8 mouse cellular contexts compared by ENCODE assay signal in genomic region chr8:119909944-119910546, GRCm38 (mm10). TPM values are rescaled to one million over a fixed set of nuclear protein-coding genes. Genes with fewer than 3 reads are reported as not detected.
DNase-seq lines count a peak whose midpoint lies in the region; ATAC-seq and TF ChIP-seq lines count a peak whose summit lies in the region.

Gene Usp10, plus strand, starts transcription at chr8:119910360.

- H3K4me3 ChIP-seq in heart, adult 2 months = peak within 1 kb of the TSS; percentile 80
- H3K4me3 ChIP-seq in ES-Bruce4 (ENCODE audit: low read depth, low read length) = peak within 1 kb of the TSS; percentile 72
- peak within 1 kb of the TSS; percentile 93 for H3K4me3 ChIP-seq in embryonic facial prominence, embryonic 15.5 days (replicated peaks)
- peak within 1 kb of the TSS; percentile 86 for H3K4me3 ChIP-seq in limb, embryonic 11.5 days (ENCODE audit: low read depth, low read length)
- peak within 1 kb of the TSS; percentile 81 for H3K4me3 ChIP-seq in neural tube, embryonic 15.5 days (replicated peaks)

- no peak for TF ChIP-seq CTCF in heart, adult 2 months (IDR thresholded peaks at IDR 0.05)
- TF ChIP-seq CTCF in ES-Bruce4 (IDR thresholded peaks at IDR 0.05; ENCODE audit: low read depth, low read length) = no peak

- no peak for TF ChIP-seq EP300 in heart, adult 2 months (IDR thresholded peaks at IDR 0.05; ENCODE audit: insufficient read depth, low read depth, low read length)
- TF ChIP-seq EP300 in ES-Bruce4 (IDR thresholded peaks at IDR 0.05; ENCODE audit: insufficient read depth, low read depth, low read length) = no peak

- DNase-seq in heart, adult 2 months = no peak
- no peak for DNase-seq in heart, adult 11 months
- no peak for DNase-seq in heart, postnatal 10 days
- no peak for DNase-seq in limb, embryonic 11.5 days (ENCODE audit: low spot score)
- DNase-seq in ovary, adult 18-20 months (ENCODE audit: low spot score) = no peak

- H3K79me2 ChIP-seq in heart, adult 2 months (replicated peaks; ENCODE audit: control insufficient read depth, insufficient read depth, low read length) = no peaks in the 10 kb centered on the region; the same call in 1 of the 2 replicates

- peaks cover 5% of the 10 kb centered on the region; the same call in 1 of the 2 replicates for H3K36me3 ChIP-seq in heart, adult 2 months (ENCODE audit: control insufficient read depth, insufficient read depth, low read length)
- H3K36me3 ChIP-seq in ES-Bruce4 (ENCODE audit: control insufficient read depth, insufficient read depth, low read length, poor library complexity, severe bottlenecking) = no peaks in the 10 kb centered on the region
- H3K36me3 ChIP-seq in embryonic facial prominence, embryonic 15.5 days = no peaks in the 10 kb centered on the region
- no peaks in the 10 kb centered on the region for H3K36me3 ChIP-seq in limb, embryonic 11.5 days (ENCODE audit: control insufficient read depth, insufficient read depth, low read length)
- H3K36me3 ChIP-seq in neural tube, embryonic 15.5 days = no peaks in the 10 kb centered on the region

- no peak for ATAC-seq in embryonic facial prominence, embryonic 15.5 days (ENCODE audit: insufficient number of reproducible peaks, low FRiP score, low TSS enrichment, low read depth)
- ATAC-seq in limb, embryonic 11.5 days (ENCODE audit: insufficient number of reproducible peaks, low FRiP score, low TSS enrichment, low read depth) = no peak
- peak; percentile 26; the same call in 1 of the 2 replicates for ATAC-seq in neural tube, embryonic 15.5 days (ENCODE audit: low FRiP score)

- TF ChIP-seq POLR2A in heart, adult 2 months (IDR thresholded peaks at IDR 0.05; ENCODE audit: insufficient read depth, low read depth, low read length) = no peak
- TF ChIP-seq POLR2A in ES-Bruce4 (IDR thresholded peaks at IDR 0.05; ENCODE audit: insufficient read depth, low read length) = no peak

- intact Hi-C loops in heart, adult 2 months (cut with DNase I) = no loop called here
- intact Hi-C loops in heart, postnatal 10 days (cut with DNase I) = no loop called here

- H3K4me1 ChIP-seq in heart, adult 2 months (ENCODE audit: control insufficient read depth, insufficient read depth, low read length) = peaks cover 8% of the 10 kb centered on the region
- H3K4me1 ChIP-seq in ES-Bruce4 (ENCODE audit: control insufficient read depth, insufficient read depth, low read length) = peaks cover 6% of the 10 kb centered on the region
- peaks cover 36% of the 10 kb centered on the region for H3K4me1 ChIP-seq in embryonic facial prominence, embryonic 15.5 days
- H3K4me1 ChIP-seq in limb, embryonic 11.5 days (ENCODE audit: control insufficient read depth, insufficient read depth, low read length) = peaks cover 16% of the 10 kb centered on the region
- H3K4me1 ChIP-seq in neural tube, embryonic 15.5 days = peaks cover 43% of the 10 kb centered on the region

- H3K27me3 ChIP-seq in heart, adult 2 months (ENCODE audit: control insufficient read depth, insufficient read depth, low read length) = no peaks in the 10 kb centered on the region
- H3K27me3 ChIP-seq in ES-Bruce4 (ENCODE audit: control insufficient read depth, insufficient read depth, low read length, poor library complexity, severe bottlenecking) = no peaks in the 10 kb centered on the region
- H3K27me3 ChIP-seq in embryonic facial prominence, embryonic 15.5 days = peaks cover 3% of the 10 kb centered on the region; the same call in 1 of the 2 replicates
- no peaks in the 10 kb centered on the region for H3K27me3 ChIP-seq in limb, embryonic 11.5 days (ENCODE audit: control insufficient read depth, insufficient read depth, low read length)
- no peaks in the 10 kb centered on the region for H3K27me3 ChIP-seq in neural tube, embryonic 15.5 days (replicated peaks)

- H3K9me3 ChIP-seq in ES-Bruce4 (replicated peaks; ENCODE audit: control insufficient read depth, insufficient read depth, low read length, poor library complexity, severe bottlenecking) = peaks cover 2% of the 10 kb centered on the region; the same call in 1 of the 2 replicates
- H3K9me3 ChIP-seq in embryonic facial prominence, embryonic 15.5 days (replicated peaks) = no peaks in the 10 kb centered on the region
- no peaks in the 10 kb centered on the region for H3K9me3 ChIP-seq in limb, embryonic 11.5 days (ENCODE audit: control insufficient read depth, low read length)
- no peaks in the 10 kb centered on the region for H3K9me3 ChIP-seq in neural tube, embryonic 15.5 days (replicated peaks)

- H3K9ac ChIP-seq in heart, adult 2 months (ENCODE audit: low read depth, low read length) = peak within 1 kb of the TSS; percentile 100
- H3K9ac ChIP-seq in ES-Bruce4 (ENCODE audit: low read depth, poor library complexity, severe bottlenecking) = peak within 1 kb of the TSS; percentile 98
- H3K9ac ChIP-seq in embryonic facial prominence, embryonic 15.5 days = peak within 1 kb of the TSS; percentile 94
- H3K9ac ChIP-seq in limb, embryonic 11.5 days (ENCODE audit: low read length) = peak within 1 kb of the TSS; percentile 94
- peak within 1 kb of the TSS; percentile 88 for H3K9ac ChIP-seq in neural tube, embryonic 15.5 days (replicated peaks)

- 33% methylated on average over 13 of the region's 13 CpGs for WGBS in heart, adult 2 months
- WGBS in embryonic facial prominence, embryonic 15.5 days = 28% methylated on average over 13 of the region's 13 CpGs
- 30% methylated on average over 13 of the region's 13 CpGs for WGBS in limb, embryonic 11.5 days
- WGBS in neural tube, embryonic 15.5 days = 21% methylated on average over 13 of the region's 13 CpGs

- peak within 1 kb of the TSS; percentile 98 for H3K4me2 ChIP-seq in embryonic facial prominence, embryonic 15.5 days (replicated peaks)
- peak within 1 kb of the TSS; percentile 80 for H3K4me2 ChIP-seq in limb, embryonic 11.5 days (ENCODE audit: low read depth, severe bottlenecking)
- peak within 1 kb of the TSS; percentile 67 for H3K4me2 ChIP-seq in neural tube, embryonic 15.5 days

- peak within 1 kb of the TSS; percentile 88 for H3K27ac ChIP-seq in heart, adult 2 months
- peak within 1 kb of the TSS; percentile 46 for H3K27ac ChIP-seq in ES-Bruce4 (ENCODE audit: insufficient read depth, low read length)
- peak within 1 kb of the TSS; percentile 95 for H3K27ac ChIP-seq in embryonic facial prominence, embryonic 15.5 days (replicated peaks)
- peak within 1 kb of the TSS; percentile 82; the same call in 1 of the 2 replicates for H3K27ac ChIP-seq in limb, embryonic 11.5 days (replicated peaks; ENCODE audit: low read depth, low read length)
- H3K27ac ChIP-seq in neural tube, embryonic 15.5 days (replicated peaks) = peak within 1 kb of the TSS; percentile 97

RNA-seq across cellular contexts. Expression of gene Usp10, which starts in this region (rescaled TPM):
- total RNA-seq in heart, adult 2 months (2021) = 10 to 100 TPM; 41.9 to 49.8 TPM
- 51.1 and 58.6 TPM in 2 replicates for polyA plus RNA-seq in heart, adult 2 months (2012; rRNA removed)
- polyA plus RNA-seq in ES-Bruce4 (2011; ENCODE audit: insufficient read depth, insufficient read length, low read depth, missing spikeins) = 322 and 385 TPM in 2 replicates
- 111 and 114 TPM in 2 replicates for polyA plus RNA-seq in embryonic facial prominence, embryonic 15.5 days (2015; fragmentation: Nextera tagmentation; extraction: Ambion mirVana)
- 10 to 100 TPM; 57.2 to 69.2 TPM for total RNA-seq in heart, postnatal 10 days (2021)
- 162 and 173 TPM in 2 replicates for polyA plus RNA-seq in limb, embryonic 11.5 days (2014; fragmentation: Nextera tagmentation; extraction: Ambion mirVana)
- polyA plus RNA-seq in neural tube, embryonic 15.5 days (2015; fragmentation: Nextera tagmentation; extraction: Ambion mirVana) = 121 and 127 TPM in 2 replicates

Comparison
In these comparisons a context has a peak if more than half of its experiments do, and no peak if none do; other contexts are left out.
1. H3K27ac ChIP-seq: peak in every context shown above with its lines; median percentile 97 in neural tube, embryonic 15.5 days; 95 in embryonic facial prominence, embryonic 15.5 days; 88 in heart, adult 2 months; 82 in limb, embryonic 11.5 days; 46 in ES-Bruce4.